Mouse (Mus musculus) forebrain, embryonic 16.5 days (tissue): ENCODE results near the gene Ddx17. TPM values are rescaled to one million over a fixed set of nuclear protein-coding genes. Genes with fewer than 3 reads are reported as not detected.
A peak's percentile ranks its signal among the peaks of the same experiment; 100 is the strongest.

Experiments
- ATAC-seq: fragments of 200-750 bp; cut with Nextera tagmentation; 2 replicates; pipeline ENCODE4 v1.8.0; 2017; ENCODE audit warnings: mild to moderate bottlenecking, moderate library complexity
- H3K27ac ChIP-seq: fragments of 300-500 bp; sonication (generic); 2 replicates; pipeline ENCODE4 v1.5.1; 2014; ENCODE audit warnings: low read length, control low read depth
- H3K27me3 ChIP-seq: fragments of 300-500 bp; sonication (generic); replicated peaks from 2 replicates; pipeline ENCODE4 v1.6.1; 2014; ENCODE audit warnings: low read length; ENCODE audit not compliant: control insufficient read depth, insufficient read depth
- H3K36me3 ChIP-seq: fragments of 300-500 bp; sonication (generic); 2 replicates; pipeline ENCODE4 v1.6.1; 2014; ENCODE audit not compliant: control insufficient read depth, insufficient read depth
- H3K4me1 ChIP-seq: fragments of 300-500 bp; sonication (generic); replicated peaks from 2 replicates; pipeline ENCODE4 v1.6.1; 2014; ENCODE audit warnings: low read length; ENCODE audit not compliant: control insufficient read depth, insufficient read depth
- H3K4me2 ChIP-seq: fragments of 300-500 bp; sonication (generic); 2 replicates; pipeline ENCODE4 v1.6.1; 2014; ENCODE audit warnings: mild to moderate bottlenecking, low read length, control low read depth
- H3K4me3 ChIP-seq: fragments of 300-500 bp; sonication (generic); replicated peaks from 2 replicates; pipeline ENCODE4 v1.5.1; 2014; ENCODE audit warnings: mild to moderate bottlenecking, low read length, control low read depth
- H3K9ac ChIP-seq: fragments of 300-500 bp; sonication (generic); replicated peaks from 2 replicates; pipeline ENCODE4 v1.6.1; 2014; ENCODE audit warnings: low read depth, low read length, control low read depth
- H3K9me3 ChIP-seq: fragments of 300-500 bp; sonication (generic); 2 replicates; pipeline ENCODE4 v1.6.1; 2016; ENCODE audit warnings: low read length; ENCODE audit not compliant: control insufficient read depth
- WGBS: fragments of 180-500 bp; shearing (Covaris S2); extraction: QIAGEN DNeasy Blood & Tissue Kit; methylation state at CpG from one replicate; pipeline ENCODE4 v1.1.7; 2014; 5-methylcytosine and 5-hydroxymethylcytosine counted together
- polyA plus RNA-seq: library from polyadenylated mRNA; unstranded; fragments of >200 nt; fragmentation: Nextera tagmentation; extraction: Ambion mirVana; gene quantifications from 2 replicates; pipeline ENCODE4 v1.2.1, GENCODE M21; 2015

Gene Ddx17
- polyA plus RNA-seq, 1 experiment from 2014 or later: 63.3 TPM

- H3K36me3 ChIP-seq: no peaks in the 10 kb centered on the region
- peaks cover 31% of the 10 kb centered on the region for H3K4me1 ChIP-seq
- no peaks in the 10 kb centered on the region for H3K9me3 ChIP-seq
- no peak overlapping the region for H3K9ac ChIP-seq
- no peak overlapping the region for H3K27ac ChIP-seq
- H3K27me3 ChIP-seq: peaks cover 33% of the 10 kb centered on the region
- no peak for ATAC-seq
- H3K4me2 ChIP-seq: no peak overlapping the region
- no peak overlapping the region for H3K4me3 ChIP-seq
- WGBS: 48% methylated on average over 31 of the region's 31 CpGs
Measured at GRCm38 (mm10) chr15:79507055-79507828, 39.3 kb downstream of the Ddx17 start.

- 33% methylated on average over 7 of the region's 7 CpGs for WGBS
- Histone ChIP-seq H3K4me3 (no peak overlapping the region), H3K4me2 (no peak overlapping the region), H3K9me3 (no peaks in the 10 kb centered on the region), H3K27me3 (peaks cover 39% of the 10 kb centered on the region), H3K4me1 (peaks cover 25% of the 10 kb centered on the region), H3K36me3 (no peaks in the 10 kb centered on the region), H3K27ac (no peak overlapping the region), H3K9ac (no peak overlapping the region)
- no peak for ATAC-seq
Measured at GRCm38 (mm10) chr15:79506460-79506859, 40.1 kb downstream of the Ddx17 start.

GRCm38 (mm10) chr15:79505616-79506283 lies 40.8 kb downstream of the Ddx17 start:
- under 1% methylated on average over 55 of the region's 71 CpGs for WGBS
- H3K4me2 ChIP-seq: peak overlapping the region; percentile 99
- no peaks in the 10 kb centered on the region for H3K36me3 ChIP-seq
- H3K27ac ChIP-seq: no peak overlapping the region
- no peaks in the 10 kb centered on the region for H3K9me3 ChIP-seq
- peaks cover 40% of the 10 kb centered on the region for H3K27me3 ChIP-seq
- peak overlapping the region; percentile 57 for H3K9ac ChIP-seq
- peak overlapping the region; percentile 61 for H3K4me3 ChIP-seq
- peaks cover 23% of the 10 kb centered on the region for H3K4me1 ChIP-seq
- peak; percentile 59 for ATAC-seq

- WGBS: under 1% methylated on average over 39 of the region's 60 CpGs
- Histone ChIP-seq H3K9ac (peak within 1 kb of the TSS; percentile 57), H3K4me3 (peak within 1 kb of the TSS; percentile 61), H3K9me3 (no peaks in the 10 kb centered on the region), H3K36me3 (no peaks in the 10 kb centered on the region), H3K4me1 (peaks cover 25% of the 10 kb centered on the region), H3K4me2 (peak within 1 kb of the TSS; percentile 99), H3K27me3 (peaks cover 39% of the 10 kb centered on the region), H3K27ac (no peak within 1 kb of the TSS)
- peak; percentile 1; the same call in 1 of the 2 replicates for ATAC-seq
Measured at GRCm38 (mm10) chr15:79504707-79505452, 41.7 kb downstream of the Ddx17 start, which contains the start of gene Kcnj4. Gene Kcnj4 (minus strand): TSS chr15:79505241.

GRCm38 (mm10) chr15:79503438-79503837 lies 43.1 kb downstream of the Ddx17 start:
- WGBS: 80% methylated on average over 5 of the region's 5 CpGs
- Histone ChIP-seq H3K4me2 (no peak overlapping the region), H3K27me3 (peaks cover 38% of the 10 kb centered on the region)

GRCm38 (mm10) chr15:79502891-79503341 lies 43.6 kb downstream of the Ddx17 start:
- Histone ChIP-seq H3K36me3 (no peaks in the 10 kb centered on the region), H3K27ac (no peak overlapping the region), H3K27me3 (peaks cover 34% of the 10 kb centered on the region), H3K4me2 (peak overlapping the region; percentile 26; the same call in 1 of the 2 replicates), H3K4me1 (peaks cover 25% of the 10 kb centered on the region), H3K4me3 (no peak overlapping the region), H3K9me3 (no peaks in the 10 kb centered on the region), H3K9ac (0 out of 2 replicates have a peak overlapping the region, but pooled peaks have one; percentile 11)
- WGBS: 15% methylated on average over 17 of the region's 18 CpGs
- peak; percentile 43 for ATAC-seq

More at GRCm38 (mm10) chr15:79503438-79503837, 43.1 kb downstream of the Ddx17 start:
- no peak for ATAC-seq
- Histone ChIP-seq H3K36me3 (no peaks in the 10 kb centered on the region), H3K9ac (no peak overlapping the region), H3K4me3 (no peak overlapping the region), H3K4me1 (peaks cover 25% of the 10 kb centered on the region), H3K9me3 (no peaks in the 10 kb centered on the region), H3K27ac (no peak overlapping the region)

- no peak overlapping the region for H3K9ac ChIP-seq
- peaks cover 24% of the 10 kb centered on the region for H3K27me3 ChIP-seq
- peaks cover 15% of the 10 kb centered on the region for H3K4me1 ChIP-seq
- H3K4me2 ChIP-seq: no peak overlapping the region
- H3K4me3 ChIP-seq: no peak overlapping the region
- no peak for ATAC-seq
- no peaks in the 10 kb centered on the region for H3K36me3 ChIP-seq
- no peaks in the 10 kb centered on the region for H3K9me3 ChIP-seq
- no peak overlapping the region for H3K27ac ChIP-seq
- WGBS: 53% methylated on average over 17 of the region's 17 CpGs
Measured at GRCm38 (mm10) chr15:79500110-79500509, 46.4 kb downstream of the Ddx17 start.

GRCm38 (mm10) chr15:79493527-79493926 lies 53.0 kb downstream of the Ddx17 start:
- no peak overlapping the region for H3K4me3 ChIP-seq
- H3K36me3 ChIP-seq: no peaks in the 10 kb centered on the region
- no peaks in the 10 kb centered on the region for H3K27me3 ChIP-seq
- no peak for ATAC-seq
- 43% methylated on average over 18 of the region's 18 CpGs for WGBS
- H3K9ac ChIP-seq: no peak overlapping the region
- no peak overlapping the region for H3K27ac ChIP-seq
- H3K4me2 ChIP-seq: no peak overlapping the region
- H3K4me1 ChIP-seq: no peaks in the 10 kb centered on the region
- H3K9me3 ChIP-seq: no peaks in the 10 kb centered on the region

- 76% methylated on average over 11 of the region's 11 CpGs for WGBS
Measured at GRCm38 (mm10) chr15:79489463-79489862, 57.1 kb downstream of the Ddx17 start.

More at GRCm38 (mm10) chr15:79489463-79489862, 57.1 kb downstream of the Ddx17 start:
- Histone ChIP-seq H3K9ac (no peak overlapping the region), H3K27ac (no peak overlapping the region), H3K27me3 (no peaks in the 10 kb centered on the region), H3K4me2 (no peak overlapping the region), H3K36me3 (no peaks in the 10 kb centered on the region), H3K9me3 (no peaks in the 10 kb centered on the region), H3K4me3 (no peak overlapping the region), H3K4me1 (no peaks in the 10 kb centered on the region)
- ATAC-seq: no peak
